Mouse (Mus musculus) cerebellum, adult 2 months (tissue): ENCODE measurements around the gene Kcnip3.

Source experiments
- CTCF ChIP-seq: fragments of 200-500 bp; IDR thresholded peaks from 2 replicates; pipeline ENCODE4 v1.5.1; 2011; ENCODE audit warnings: low read depth, mild to moderate bottlenecking, control low read depth, low read length, moderate library complexity, borderline replicate concordance; ENCODE audit not compliant: insufficient read depth
- POLR2A ChIP-seq: fragments of 200-500 bp; IDR thresholded peaks from 2 replicates; pipeline ENCODE4 v1.6.1; 2011; ENCODE audit warnings: low read length, control low read depth, borderline replicate concordance; ENCODE audit not compliant: insufficient read depth

DNA sequence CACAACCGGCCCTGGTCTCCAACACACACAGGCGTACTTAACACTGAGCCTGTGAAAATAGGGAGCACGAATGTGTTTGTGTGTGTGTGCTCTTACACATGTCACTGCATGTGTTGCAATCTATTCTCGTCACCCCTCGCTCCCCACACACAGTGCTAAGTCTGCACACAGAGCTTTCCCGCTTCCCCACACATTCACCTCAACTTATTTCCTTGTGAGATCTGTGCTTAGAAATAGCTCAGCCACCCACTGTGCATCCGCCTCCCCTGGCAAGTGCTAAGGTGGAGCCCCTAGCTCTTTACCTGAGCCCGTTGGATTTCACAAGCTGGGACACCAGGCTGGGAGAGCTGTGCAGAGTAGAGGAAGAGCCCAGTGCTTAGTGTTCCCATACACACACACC, 23.1 kb downstream of the Kcnip3 start:
- TF ChIP-seq CTCF (no peak), POLR2A (no peak)
